Mouse (Mus musculus): Measurements from ENCODE around the gene Hspa1b.
"Not testable (repeated sequence)": the region's sequence is repeated elsewhere in the genome, so short reads cannot be mapped to it uniquely, and the experiment has no call there.

The Hspa1b gene

DNA sequence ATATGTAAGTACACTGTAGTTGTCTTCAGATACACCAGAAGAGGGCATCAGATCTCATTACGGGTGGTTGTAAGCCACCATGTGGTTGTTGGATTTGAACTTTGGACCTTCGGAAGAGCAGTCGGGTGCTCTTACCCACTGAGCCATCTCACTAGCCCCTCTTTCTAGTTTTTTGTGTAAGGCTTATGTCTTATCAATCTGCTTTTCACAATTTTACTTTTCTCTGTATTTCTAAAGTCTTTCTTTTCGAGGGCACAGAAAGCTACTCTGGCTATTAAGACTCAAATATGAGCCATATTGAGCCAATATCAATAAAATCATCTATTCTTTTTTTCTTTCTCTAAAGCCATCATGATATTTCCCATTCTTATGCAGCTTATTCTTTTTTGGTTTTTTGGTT is 36.2 kb upstream of the Hspa1b start:
- in situ Hi-C loops (cut with MboI; ENCODE audit: low pct_unique_long_range_greater_than_20kb in 1 of 2, low sequenced_read_pairs in 2 of 2, unreplicated experiment in 1 of 2): not testable (repeated sequence)

DNA sequence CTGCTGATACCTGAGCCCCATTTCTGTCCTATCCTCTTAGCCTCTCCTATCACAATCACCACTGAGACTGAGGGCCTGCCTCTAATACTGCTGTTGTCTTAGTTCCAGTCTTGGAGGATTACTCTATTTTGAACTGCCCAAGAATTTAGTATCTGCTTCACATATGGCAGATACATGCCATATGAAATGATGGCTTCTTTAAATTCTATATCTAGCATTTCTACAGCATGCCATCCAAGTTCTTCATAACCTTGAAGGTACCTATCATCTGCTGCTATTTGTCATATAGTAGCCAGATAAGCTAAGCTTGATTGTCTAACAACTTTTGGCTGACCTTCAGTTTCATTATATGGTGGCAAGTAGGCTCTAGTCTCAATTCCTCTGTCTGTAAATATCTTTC is 35.7 kb upstream of the Hspa1b start:
- in situ Hi-C loops (cut with MboI; ENCODE audit: low pct_unique_long_range_greater_than_20kb in 1 of 2, low sequenced_read_pairs in 2 of 2, unreplicated experiment in 1 of 2): no loop called here

DNA sequence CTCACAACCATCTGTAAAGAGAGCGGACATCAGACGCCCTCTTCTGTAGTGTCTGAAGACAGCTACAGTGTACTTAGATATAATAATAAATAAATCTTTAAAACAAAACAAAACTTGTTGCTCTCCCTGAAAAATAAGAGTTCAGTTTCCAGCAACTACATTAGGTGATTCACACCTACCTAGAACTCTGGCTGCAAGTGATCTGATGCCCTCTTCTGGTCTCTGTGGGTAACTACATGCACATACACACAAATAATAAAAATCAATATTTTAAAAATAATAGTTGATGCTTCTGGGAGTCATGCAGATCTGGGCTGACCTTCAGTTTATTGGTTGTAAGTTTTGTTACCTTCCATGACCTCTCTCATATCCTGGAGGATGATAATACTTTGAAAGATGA is 25.2 kb upstream of the Hspa1b start:
- in situ Hi-C loops (cut with MboI; ENCODE audit: low pct_unique_long_range_greater_than_20kb in 1 of 2, low sequenced_read_pairs in 2 of 2, unreplicated experiment in 1 of 2): no loop called here

DNA sequence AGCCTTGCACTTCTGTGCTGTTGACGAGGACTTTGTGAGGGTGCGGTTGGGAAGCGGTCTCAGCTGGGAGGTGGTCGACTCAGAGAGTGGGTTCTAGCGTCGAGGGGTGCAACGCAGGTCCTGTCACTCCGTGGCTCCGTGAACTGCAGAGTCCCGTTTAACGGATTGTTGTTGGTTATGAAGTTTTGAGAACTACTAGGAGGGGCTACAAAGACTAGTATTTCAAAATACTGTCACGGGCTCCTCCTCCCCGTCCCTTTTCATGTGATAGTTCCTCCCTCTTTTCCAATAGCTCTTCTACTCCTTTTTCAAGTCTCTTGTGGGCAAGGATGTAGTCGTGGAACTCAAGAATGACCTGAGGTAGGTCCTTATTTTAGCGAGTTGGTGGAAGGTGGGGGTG is 23.3 kb upstream of the Hspa1b start:
- in situ Hi-C loops (cut with MboI; ENCODE audit: low pct_unique_long_range_greater_than_20kb in 1 of 2, low sequenced_read_pairs in 2 of 2, unreplicated experiment in 1 of 2): no loop called here

DNA sequence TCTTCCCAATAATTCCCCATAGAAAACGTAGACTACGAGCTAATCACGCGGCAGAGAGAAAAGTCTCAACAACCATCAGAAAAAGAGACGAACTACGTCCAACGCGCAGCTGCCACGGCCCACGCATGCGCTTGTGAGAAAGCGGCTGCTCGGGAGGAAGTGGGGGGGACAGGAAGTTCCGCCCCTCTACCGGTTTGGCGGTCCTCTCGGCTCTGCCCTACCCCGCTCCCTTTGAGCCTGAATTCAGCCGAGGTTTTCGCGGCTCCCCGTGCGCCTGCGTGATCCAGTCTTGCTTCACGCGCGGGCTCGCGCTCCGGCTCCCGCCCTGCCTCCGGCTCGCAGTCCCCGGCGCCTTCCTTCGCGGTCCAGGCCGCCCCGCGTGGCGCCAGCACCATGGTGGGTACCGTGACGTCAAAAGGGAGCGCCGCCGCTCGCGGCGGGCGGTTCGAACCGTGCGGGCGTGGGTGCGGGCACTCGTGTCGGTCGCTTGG is 22.7 kb upstream of the Hspa1b start, which contains the start of gene Lsm2:
Lsm2 (plus strand) TSS at position 173 of the 491 bp plus-strand sequence.
- in situ Hi-C loops (cut with MboI; ENCODE audit: low pct_unique_long_range_greater_than_20kb in 1 of 2, low sequenced_read_pairs in 2 of 2, unreplicated experiment in 1 of 2): no loop called here

DNA sequence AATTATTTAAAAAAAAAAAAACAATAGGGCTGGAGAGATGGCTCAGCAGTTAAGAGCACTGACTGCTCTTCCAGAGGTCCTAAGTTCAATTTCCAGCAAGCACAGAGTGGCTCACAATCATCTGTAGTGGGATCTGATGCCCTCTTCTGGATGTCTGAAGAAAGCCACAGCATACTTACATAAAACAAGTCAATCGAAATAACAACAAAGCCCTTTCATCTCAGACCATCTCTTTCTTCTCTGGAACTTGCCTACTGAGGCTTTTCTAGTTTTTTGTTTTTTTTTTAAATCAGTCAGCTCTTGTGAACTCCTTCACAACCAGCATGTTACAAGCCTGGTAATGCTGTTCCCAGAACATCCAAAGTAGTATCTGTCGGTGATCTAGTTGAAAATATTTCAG is 21.6 kb upstream of the Hspa1b start:
- in situ Hi-C loops (cut with MboI; ENCODE audit: low pct_unique_long_range_greater_than_20kb in 1 of 2, low sequenced_read_pairs in 2 of 2, unreplicated experiment in 1 of 2): no loop called here

DNA sequence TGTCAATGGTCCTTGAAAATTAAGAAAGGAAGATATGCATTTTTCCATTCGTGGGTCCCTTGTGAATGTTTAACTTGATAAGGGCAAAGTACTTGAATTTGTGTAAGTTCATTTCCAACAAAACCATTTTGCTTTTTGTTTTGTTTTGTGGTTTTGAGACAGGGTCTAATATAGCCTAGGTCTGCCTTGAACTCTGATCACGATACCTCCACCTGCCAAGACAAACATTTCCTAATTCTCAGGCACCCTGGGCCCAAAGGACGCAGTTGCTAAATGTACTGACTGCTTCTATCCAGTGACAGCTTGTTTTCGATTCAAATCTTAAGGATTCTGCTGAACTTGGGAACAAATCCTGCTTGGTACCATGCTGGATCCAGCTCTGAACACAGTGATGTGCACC is 20.6 kb upstream of the Hspa1b start:
- in situ Hi-C loops (cut with MboI; ENCODE audit: low pct_unique_long_range_greater_than_20kb in 1 of 2, low sequenced_read_pairs in 2 of 2, unreplicated experiment in 1 of 2): no loop called here

DNA sequence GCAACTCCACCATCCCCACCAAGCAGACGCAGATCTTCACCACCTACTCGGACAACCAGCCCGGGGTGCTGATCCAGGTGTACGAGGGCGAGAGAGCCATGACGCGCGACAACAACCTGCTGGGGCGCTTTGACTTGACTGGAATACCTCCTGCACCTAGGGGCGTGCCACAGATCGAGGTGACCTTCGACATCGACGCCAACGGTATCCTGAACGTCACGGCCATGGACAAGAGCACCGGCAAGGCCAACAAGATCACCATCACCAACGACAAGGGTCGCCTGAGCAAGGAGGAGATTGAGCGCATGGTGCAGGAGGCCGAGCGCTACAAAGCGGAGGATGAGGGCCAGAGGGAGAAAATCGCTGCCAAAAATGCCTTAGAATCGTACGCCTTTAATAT is 19.2 kb upstream of the Hspa1b start:
- in situ Hi-C loops (cut with MboI; ENCODE audit: low pct_unique_long_range_greater_than_20kb in 1 of 2, low sequenced_read_pairs in 2 of 2, unreplicated experiment in 1 of 2): no loop called here

DNA sequence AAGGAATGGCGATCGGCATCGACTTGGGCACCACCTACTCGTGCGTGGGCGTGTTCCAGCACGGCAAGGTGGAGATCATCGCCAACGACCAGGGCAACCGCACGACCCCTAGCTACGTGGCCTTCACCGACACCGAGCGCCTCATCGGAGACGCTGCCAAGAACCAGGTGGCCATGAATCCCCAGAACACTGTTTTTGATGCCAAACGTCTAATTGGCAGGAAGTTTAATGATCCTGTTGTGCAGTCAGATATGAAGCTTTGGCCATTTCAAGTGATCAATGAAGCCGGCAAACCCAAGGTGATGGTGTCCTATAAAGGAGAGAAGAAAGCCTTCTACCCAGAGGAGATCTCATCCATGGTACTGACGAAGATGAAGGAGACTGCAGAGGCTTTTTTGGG is 18.0 kb upstream of the Hspa1b start:
- in situ Hi-C loops (cut with MboI; ENCODE audit: low pct_unique_long_range_greater_than_20kb in 1 of 2, low sequenced_read_pairs in 2 of 2, unreplicated experiment in 1 of 2): no loop called here

DNA sequence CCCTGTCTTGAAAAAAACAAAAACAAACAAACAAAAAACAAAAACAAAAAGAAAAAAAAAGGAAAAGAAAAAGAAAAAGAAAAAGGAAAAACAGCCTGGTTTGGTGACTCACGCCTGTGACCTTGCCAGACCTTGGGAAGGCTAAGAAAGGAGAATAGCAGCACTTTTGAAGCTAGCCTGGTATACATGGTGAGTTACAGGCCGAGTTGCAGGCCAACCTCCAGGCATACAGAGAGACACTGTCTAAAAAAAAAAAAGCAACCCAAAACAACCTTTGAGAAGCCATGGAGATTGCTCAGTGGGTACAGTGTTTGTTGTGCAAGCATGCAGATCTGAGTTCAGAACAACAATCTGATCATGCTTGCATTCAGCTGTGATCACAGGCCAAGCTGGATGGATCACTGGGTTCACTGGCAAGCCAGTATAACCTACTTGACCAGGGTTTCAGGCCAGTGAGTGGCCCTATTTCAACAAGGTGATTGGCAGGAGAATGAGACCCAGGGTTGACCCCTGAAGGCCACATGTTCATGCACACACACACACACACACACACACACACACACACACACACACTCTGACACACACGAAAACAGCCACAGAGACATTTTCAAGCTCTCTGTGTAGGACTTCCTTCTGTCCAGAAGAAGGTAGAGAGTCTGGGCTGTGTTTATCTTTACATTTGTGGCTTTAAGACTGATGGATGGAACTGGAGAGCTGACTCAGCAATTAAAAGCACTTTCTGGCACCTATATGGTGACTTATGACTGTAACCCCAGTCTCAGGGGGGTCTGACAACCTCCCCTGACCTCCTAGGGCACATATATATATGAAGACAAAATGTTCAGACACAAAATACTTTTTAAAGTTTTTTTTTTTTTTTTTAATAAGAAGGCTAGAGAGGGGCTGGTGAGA is 16.8 kb upstream of the Hspa1b start:
- in situ Hi-C loops (cut with MboI; ENCODE audit: low pct_unique_long_range_greater_than_20kb in 1 of 2, low sequenced_read_pairs in 2 of 2, unreplicated experiment in 1 of 2): no loop called here

DNA sequence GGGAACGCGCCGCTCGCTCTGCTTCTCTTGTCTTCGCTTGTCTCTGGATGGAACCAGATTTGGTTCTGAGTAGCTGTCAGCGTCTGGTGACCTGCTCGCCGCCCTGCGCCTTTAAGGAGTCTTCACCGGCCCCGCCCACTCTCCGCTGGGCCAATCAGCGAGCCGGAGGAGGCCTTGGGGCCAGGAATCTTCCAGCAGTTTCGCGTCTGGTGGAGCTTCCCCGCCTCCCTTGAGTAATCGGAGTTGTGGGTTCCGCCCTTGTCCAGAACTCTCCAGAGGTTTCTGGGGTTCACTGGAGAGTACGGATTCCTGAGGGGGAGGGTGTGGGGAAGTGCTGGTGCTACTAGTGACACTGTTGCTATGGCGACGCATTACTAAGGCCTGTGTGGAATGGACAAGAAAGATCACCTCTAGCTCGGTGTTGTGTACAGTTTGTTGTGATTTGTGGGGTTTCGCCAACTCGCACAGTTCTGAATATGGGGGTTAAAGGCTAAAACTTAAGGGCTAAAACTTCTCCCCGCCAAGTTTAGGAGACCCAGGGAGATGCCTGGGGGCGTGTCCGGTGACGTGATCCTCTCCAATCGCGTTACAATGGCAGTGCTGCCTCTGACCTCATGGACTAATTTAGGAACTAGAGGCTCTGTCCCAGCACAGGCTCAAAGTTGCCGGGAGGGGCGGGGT is 13.2 kb upstream of the Hspa1b start, which contains the start of the genes Hspa1a and Hspa1l:
Hspa1a (minus strand) TSS at position 88 of the 681 bp plus-strand sequence.
Hspa1l (plus strand) TSS at position 635 of the 681 bp plus-strand sequence.
- in situ Hi-C loops (cut with MboI; ENCODE audit: low pct_unique_long_range_greater_than_20kb in 1 of 2, low sequenced_read_pairs in 2 of 2, unreplicated experiment in 1 of 2): not testable (repeated sequence)

DNA sequence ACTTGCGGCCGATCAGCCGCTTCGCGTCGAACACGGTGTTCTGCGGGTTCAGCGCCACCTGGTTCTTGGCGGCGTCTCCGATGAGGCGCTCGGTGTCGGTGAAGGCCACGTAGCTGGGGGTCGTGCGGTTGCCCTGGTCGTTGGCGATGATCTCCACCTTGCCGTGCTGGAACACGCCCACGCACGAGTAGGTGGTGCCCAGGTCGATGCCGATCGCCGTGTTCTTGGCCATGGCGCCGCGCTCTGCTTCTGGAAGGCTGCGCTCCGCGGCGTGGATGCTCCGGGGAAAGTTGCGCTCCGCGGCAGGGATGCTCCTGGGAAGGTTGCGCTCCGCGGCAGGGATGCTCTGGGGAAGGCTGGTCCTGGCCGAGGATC is 12.6 kb upstream of the Hspa1b start:
- in situ Hi-C loops (cut with MboI; ENCODE audit: low pct_unique_long_range_greater_than_20kb in 1 of 2, low sequenced_read_pairs in 2 of 2, unreplicated experiment in 1 of 2): not testable (repeated sequence)

DNA sequence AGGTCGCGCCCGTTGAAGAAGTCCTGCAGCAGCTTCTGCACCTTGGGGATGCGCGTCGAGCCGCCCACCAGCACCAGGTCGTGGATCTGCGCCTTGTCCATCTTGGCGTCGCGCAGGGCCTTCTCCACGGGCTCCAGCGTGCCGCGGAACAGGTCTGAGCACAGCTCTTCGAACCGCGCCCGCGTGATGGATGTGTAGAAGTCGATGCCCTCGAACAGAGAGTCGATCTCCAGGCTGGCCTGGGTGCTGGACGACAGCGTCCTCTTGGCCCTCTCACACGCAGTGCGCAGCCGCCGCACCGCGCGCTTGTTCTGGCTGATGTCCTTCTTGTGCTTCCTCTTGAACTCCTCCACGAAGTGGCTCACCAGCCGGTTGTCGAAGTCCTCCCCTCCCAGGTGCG is 11.8 kb upstream of the Hspa1b start:
- in situ Hi-C loops (cut with MboI; ENCODE audit: low pct_unique_long_range_greater_than_20kb in 1 of 2, low sequenced_read_pairs in 2 of 2, unreplicated experiment in 1 of 2): not testable (repeated sequence)

DNA sequence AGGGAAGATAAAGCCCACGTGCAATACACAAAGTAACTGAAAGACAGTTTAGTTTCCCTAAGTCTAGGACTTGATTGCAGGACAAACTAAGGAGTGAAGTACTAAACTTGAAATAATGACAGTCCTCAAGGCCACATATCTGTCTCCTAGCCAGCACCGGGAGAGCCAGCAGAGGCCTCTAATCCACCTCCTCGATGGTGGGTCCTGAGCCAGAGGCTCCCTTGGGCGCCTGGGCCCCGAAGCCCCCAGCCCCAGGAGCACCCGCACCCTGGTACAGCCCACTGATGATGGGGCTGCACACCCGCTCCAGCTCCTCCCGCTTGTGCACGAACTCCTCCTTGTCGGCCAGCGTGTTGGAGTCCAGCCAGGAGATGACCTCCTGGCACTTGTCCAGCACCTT is 10.8 kb upstream of the Hspa1b start, which contains the start of gene Gm20481:
Gm20481 (plus strand) TSS at position 91 of the 400 bp plus-strand sequence.
- in situ Hi-C loops (cut with MboI; ENCODE audit: low pct_unique_long_range_greater_than_20kb in 1 of 2, low sequenced_read_pairs in 2 of 2, unreplicated experiment in 1 of 2): not testable (repeated sequence)

DNA sequence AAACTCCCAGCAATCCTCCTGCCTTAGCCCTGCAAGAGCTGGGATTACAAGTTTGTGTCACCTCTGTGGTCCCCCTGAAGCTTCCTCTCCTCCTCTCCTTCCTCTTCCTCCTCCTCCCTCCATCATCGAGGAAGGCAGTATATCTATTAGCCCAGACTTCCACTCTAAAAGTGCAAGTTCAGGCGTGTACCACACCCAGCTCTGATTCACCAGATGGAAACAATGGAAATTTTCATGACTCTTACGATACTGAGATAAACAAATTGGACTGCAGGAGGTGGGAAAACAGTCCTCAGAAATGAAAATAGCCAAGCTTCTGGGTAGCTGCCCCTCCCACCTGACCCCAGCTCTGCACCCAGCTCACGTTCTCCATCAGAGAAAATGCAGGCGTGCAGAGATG is 6.6 kb upstream of the Hspa1b start:
- in situ Hi-C loops (cut with MboI; ENCODE audit: low pct_unique_long_range_greater_than_20kb in 1 of 2, low sequenced_read_pairs in 2 of 2, unreplicated experiment in 1 of 2): no loop called here

DNA sequence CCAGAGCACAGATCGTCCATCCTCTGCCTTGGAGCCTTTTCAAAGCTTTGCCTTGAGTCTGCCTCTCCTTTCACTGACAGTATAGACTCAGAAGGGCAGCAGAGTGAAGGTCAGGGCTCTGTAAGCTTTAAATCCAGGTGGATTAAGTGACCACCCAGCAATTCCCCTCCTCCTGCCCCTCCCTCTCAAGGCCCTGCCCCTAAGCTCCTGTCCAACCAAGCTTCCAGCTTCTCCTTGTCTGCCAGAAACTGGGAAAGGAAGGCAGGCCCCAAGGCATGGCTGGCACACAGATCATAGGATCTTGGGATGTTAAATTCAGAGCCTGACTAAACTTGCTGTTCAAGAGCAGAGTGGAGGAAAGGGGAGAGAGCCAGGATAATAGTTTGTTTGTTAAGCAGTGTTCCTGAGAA is 5.6 kb upstream of the Hspa1b start:
- in situ Hi-C loops (cut with MboI; ENCODE audit: low pct_unique_long_range_greater_than_20kb in 1 of 2, low sequenced_read_pairs in 2 of 2, unreplicated experiment in 1 of 2): no loop called here

DNA sequence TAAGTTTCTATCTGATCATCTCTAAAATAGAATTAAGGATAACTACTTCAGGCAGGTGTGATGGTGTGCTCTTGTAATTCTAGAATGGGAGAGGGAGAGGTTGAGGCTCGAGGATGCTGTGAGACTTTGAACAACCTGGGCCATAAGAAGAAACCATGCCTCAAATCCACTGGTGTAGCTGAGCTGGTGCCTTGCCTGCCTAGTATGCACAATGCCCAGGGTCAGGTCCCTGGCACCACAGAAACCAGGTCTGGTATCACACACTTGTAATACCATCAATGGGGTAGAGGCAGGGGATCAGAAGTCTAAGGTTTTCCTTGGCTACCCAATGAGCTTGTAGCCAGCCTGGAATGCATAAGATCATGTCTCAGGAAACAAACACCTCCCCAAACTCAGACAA is 3.8 kb upstream of the Hspa1b start:
- in situ Hi-C loops (cut with MboI; ENCODE audit: low pct_unique_long_range_greater_than_20kb in 1 of 2, low sequenced_read_pairs in 2 of 2, unreplicated experiment in 1 of 2): no loop called here

DNA sequence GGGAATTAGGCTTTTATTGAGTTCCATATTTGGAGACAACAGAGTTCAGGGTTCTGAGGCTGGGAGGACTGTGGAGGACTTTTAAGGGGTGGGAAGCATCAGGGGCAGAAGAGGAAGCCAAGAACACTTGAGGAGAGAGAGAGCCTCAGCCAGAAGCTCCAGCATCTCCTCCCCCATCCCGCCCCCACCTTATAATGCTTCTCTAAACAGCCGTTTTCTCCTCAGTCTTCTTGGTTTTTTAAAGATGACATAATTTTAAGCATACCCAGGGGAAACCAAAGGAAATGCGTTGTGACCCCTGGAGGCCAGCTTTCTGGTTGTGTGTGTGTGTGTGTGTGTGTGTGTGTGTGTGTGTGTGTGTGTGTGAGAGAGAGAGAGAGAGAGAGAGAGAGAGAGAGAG is 3.1 kb upstream of the Hspa1b start:
- in situ Hi-C loops (cut with MboI; ENCODE audit: low pct_unique_long_range_greater_than_20kb in 1 of 2, low sequenced_read_pairs in 2 of 2, unreplicated experiment in 1 of 2): no loop called here

DNA sequence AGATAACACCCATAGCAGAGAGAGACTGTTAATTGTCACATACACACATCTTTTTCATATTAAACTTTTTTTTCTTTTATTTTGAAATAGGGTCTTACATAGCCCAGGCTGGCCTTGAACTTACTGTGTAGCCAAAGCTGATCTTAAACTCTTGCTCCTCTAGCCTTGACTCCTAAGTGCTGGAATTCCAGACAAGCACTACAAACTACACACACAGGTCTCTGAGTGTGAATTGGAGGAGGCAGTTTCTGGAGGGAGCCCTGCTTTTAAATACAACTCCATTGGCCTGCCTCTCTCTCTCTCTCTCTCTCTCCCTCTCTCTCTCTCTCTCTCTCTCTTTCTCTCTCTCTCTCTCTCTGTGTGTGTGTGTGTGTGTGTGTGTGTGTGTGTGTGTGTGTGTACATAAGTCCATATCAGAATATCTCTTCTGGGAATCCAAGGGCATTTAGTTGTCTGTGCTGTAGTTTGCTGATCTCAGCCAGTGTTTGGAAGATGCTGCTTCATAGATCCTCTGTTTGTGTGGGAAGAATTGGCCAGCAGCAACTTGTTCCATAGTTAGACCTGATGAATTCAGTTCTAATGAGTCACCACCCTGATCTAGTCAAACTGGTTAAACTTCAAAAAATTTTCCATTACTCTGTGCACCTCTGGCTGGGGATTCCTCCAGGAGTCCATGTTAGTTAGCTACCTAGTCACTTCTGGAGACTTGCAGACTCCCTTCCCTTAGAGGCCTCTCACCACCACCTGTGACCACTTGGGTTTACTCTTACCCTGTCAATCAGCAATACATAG is 1.9 kb upstream of the Hspa1b start:
- in situ Hi-C loops (cut with MboI; ENCODE audit: low pct_unique_long_range_greater_than_20kb in 1 of 2, low sequenced_read_pairs in 2 of 2, unreplicated experiment in 1 of 2): no loop called here
